Mouse (Mus musculus): Measurements from ENCODE around the gene Dcaf15. TPM values are rescaled to one million over a fixed set of nuclear protein-coding genes. Genes with fewer than 3 reads are reported as not detected.

Dcaf15 gene
- polyA plus RNA-seq, 1 experiment from 2014 or later = 3.2 TPM

- Histone ChIP-seq H3K27me3 (no peaks in the 10 kb centered on the region), H3K4me3 (replicated peaks) (no peak overlapping the region), H3K36me3 (replicated peaks) (peaks cover 36% of the 10 kb centered on the region), H3K4me1 (replicated peaks) (peaks cover 34% of the 10 kb centered on the region), H3K27ac (replicated peaks) (no peak overlapping the region), H3K9me3 (replicated peaks) (no peaks in the 10 kb centered on the region), H3K4me2 (no peak overlapping the region), H3K9ac (no peak overlapping the region)
- WGBS (ENCODE audit: insufficient replicate concordance) = 85% methylated on average over 25 of the region's 25 CpGs
- no peak for ATAC-seq (ENCODE audit: insufficient read depth)
Measured at GRCm38 (mm10) chr8:84101476-84102270, 2.9 kb downstream of the Dcaf15 start.

GRCm38 (mm10) chr8:84098376-84098775 is 6.2 kb downstream of the Dcaf15 start:
- Histone ChIP-seq H3K4me1 (replicated peaks) (peaks cover 13% of the 10 kb centered on the region), H3K27ac (replicated peaks) (no peak overlapping the region), H3K9me3 (replicated peaks) (no peaks in the 10 kb centered on the region), H3K4me3 (replicated peaks) (no peak overlapping the region), H3K36me3 (replicated peaks) (peaks cover 66% of the 10 kb centered on the region), H3K9ac (no peak overlapping the region), H3K27me3 (no peaks in the 10 kb centered on the region), H3K4me2 (no peak overlapping the region)
- 84% methylated on average over 7 of the region's 7 CpGs for WGBS (ENCODE audit: insufficient replicate concordance)
- ATAC-seq (ENCODE audit: insufficient read depth) = no peak

- H3K4me2 ChIP-seq = no peak overlapping the region
- no peak overlapping the region for H3K27ac ChIP-seq (replicated peaks)
- H3K27me3 ChIP-seq = no peaks in the 10 kb centered on the region
- H3K4me1 ChIP-seq (replicated peaks) = no peaks in the 10 kb centered on the region
- WGBS (ENCODE audit: insufficient replicate concordance) = 71% methylated on average over 8 of the region's 8 CpGs
- no peaks in the 10 kb centered on the region for H3K9me3 ChIP-seq (replicated peaks)
- no peak overlapping the region for H3K4me3 ChIP-seq (replicated peaks)
- no peak overlapping the region for H3K9ac ChIP-seq
- H3K36me3 ChIP-seq (replicated peaks) = peaks cover 69% of the 10 kb centered on the region
- no peak for ATAC-seq (ENCODE audit: insufficient read depth)
Measured at GRCm38 (mm10) chr8:84096061-84096460, 8.5 kb downstream of the Dcaf15 start.

GRCm38 (mm10) chr8:84090585-84090984 is 14.0 kb downstream of the Dcaf15 start:
- H3K4me2 ChIP-seq = no peak overlapping the region
- H3K9me3 ChIP-seq (replicated peaks) = no peaks in the 10 kb centered on the region
- H3K9ac ChIP-seq = no peak overlapping the region
- H3K4me3 ChIP-seq (replicated peaks) = no peak overlapping the region
- no peaks in the 10 kb centered on the region for H3K4me1 ChIP-seq (replicated peaks)
- no peaks in the 10 kb centered on the region for H3K27me3 ChIP-seq
- no peak overlapping the region for H3K27ac ChIP-seq (replicated peaks)
- no peak for ATAC-seq (ENCODE audit: insufficient read depth)
- 81% methylated on average over 8 of the region's 8 CpGs for WGBS (ENCODE audit: insufficient replicate concordance)
- peaks cover 67% of the 10 kb centered on the region for H3K36me3 ChIP-seq (replicated peaks)

GRCm38 (mm10) chr8:84089277-84089676 is 15.3 kb downstream of the Dcaf15 start:
- H3K27ac ChIP-seq (replicated peaks) = no peak overlapping the region
- H3K9me3 ChIP-seq (replicated peaks) = no peaks in the 10 kb centered on the region
- peaks cover 56% of the 10 kb centered on the region for H3K36me3 ChIP-seq (replicated peaks)
- WGBS (ENCODE audit: insufficient replicate concordance) = 73% methylated on average over 9 of the region's 9 CpGs
- H3K4me3 ChIP-seq (replicated peaks) = no peak overlapping the region
- H3K4me1 ChIP-seq (replicated peaks) = no peaks in the 10 kb centered on the region
- no peak overlapping the region for H3K9ac ChIP-seq
- no peak overlapping the region for H3K4me2 ChIP-seq
- no peak for ATAC-seq (ENCODE audit: insufficient read depth)
- H3K27me3 ChIP-seq = no peaks in the 10 kb centered on the region

- Histone ChIP-seq H3K27me3 (no peaks in the 10 kb centered on the region), H3K36me3 (replicated peaks) (peaks cover 55% of the 10 kb centered on the region), H3K9ac (no peak overlapping the region), H3K4me2 (no peak overlapping the region), H3K27ac (replicated peaks) (no peak overlapping the region), H3K4me1 (replicated peaks) (no peaks in the 10 kb centered on the region), H3K4me3 (replicated peaks) (no peak overlapping the region), H3K9me3 (replicated peaks) (no peaks in the 10 kb centered on the region)
- ATAC-seq (ENCODE audit: insufficient read depth) = no peak
- WGBS (ENCODE audit: insufficient replicate concordance) = 84% methylated on average over 14 of the region's 14 CpGs
Measured at GRCm38 (mm10) chr8:84087821-84088220, 16.7 kb downstream of the Dcaf15 start.

- Histone ChIP-seq H3K4me3 (replicated peaks) (no peak overlapping the region), H3K4me1 (replicated peaks) (peaks cover 6% of the 10 kb centered on the region; the same call in 1 of the 2 replicates), H3K9ac (no peak overlapping the region), H3K36me3 (replicated peaks) (peaks cover 55% of the 10 kb centered on the region), H3K9me3 (replicated peaks) (no peaks in the 10 kb centered on the region), H3K27me3 (no peaks in the 10 kb centered on the region), H3K27ac (replicated peaks) (no peak overlapping the region), H3K4me2 (no peak overlapping the region)
- 88% methylated on average over 7 of the region's 7 CpGs for WGBS (ENCODE audit: insufficient replicate concordance)
- no peak for ATAC-seq (ENCODE audit: insufficient read depth)
Measured at GRCm38 (mm10) chr8:84087156-84087555, 17.4 kb downstream of the Dcaf15 start.

GRCm38 (mm10) chr8:84084341-84085115 is 20.0 kb downstream of the Dcaf15 start:
- no peak for ATAC-seq (ENCODE audit: insufficient read depth)
- Histone ChIP-seq H3K9me3 (replicated peaks) (no peaks in the 10 kb centered on the region), H3K4me1 (replicated peaks) (peaks cover 9% of the 10 kb centered on the region; the same call in 1 of the 2 replicates), H3K9ac (no peak overlapping the region), H3K4me2 (no peak overlapping the region), H3K4me3 (replicated peaks) (no peak overlapping the region), H3K27ac (replicated peaks) (no peak overlapping the region), H3K36me3 (replicated peaks) (peaks cover 67% of the 10 kb centered on the region), H3K27me3 (no peaks in the 10 kb centered on the region)
- 81% methylated on average over 42 of the region's 42 CpGs for WGBS (ENCODE audit: insufficient replicate concordance)

- Histone ChIP-seq H3K9me3 (replicated peaks) (no peaks in the 10 kb centered on the region), H3K27me3 (no peaks in the 10 kb centered on the region), H3K4me1 (replicated peaks) (peaks cover 9% of the 10 kb centered on the region; the same call in 1 of the 2 replicates), H3K36me3 (replicated peaks) (peaks cover 60% of the 10 kb centered on the region), H3K4me2 (no peak overlapping the region), H3K27ac (replicated peaks) (no peak overlapping the region), H3K9ac (no peak overlapping the region), H3K4me3 (replicated peaks) (no peak overlapping the region)
- peak; percentile 66 for ATAC-seq (ENCODE audit: insufficient read depth)
- 62% methylated on average over 8 of the region's 8 CpGs for WGBS (ENCODE audit: insufficient replicate concordance)
Measured at GRCm38 (mm10) chr8:84083829-84084241, 20.7 kb downstream of the Dcaf15 start.

GRCm38 (mm10) chr8:84079206-84079605 is 25.4 kb downstream of the Dcaf15 start:
- Histone ChIP-seq H3K27ac (replicated peaks) (no peak overlapping the region), H3K4me2 (no peak overlapping the region), H3K9ac (no peak overlapping the region), H3K27me3 (no peaks in the 10 kb centered on the region), H3K4me3 (replicated peaks) (no peak overlapping the region), H3K36me3 (replicated peaks) (peaks cover 43% of the 10 kb centered on the region), H3K4me1 (replicated peaks) (peaks cover 13% of the 10 kb centered on the region; the same call in 1 of the 2 replicates), H3K9me3 (replicated peaks) (no peaks in the 10 kb centered on the region)
- no peak for ATAC-seq (ENCODE audit: insufficient read depth)
- 63% methylated on average over 5 of the region's 5 CpGs for WGBS (ENCODE audit: insufficient replicate concordance)

- Histone ChIP-seq H3K27ac (replicated peaks) (no peak overlapping the region), H3K9me3 (replicated peaks) (no peaks in the 10 kb centered on the region), H3K4me2 (no peak overlapping the region), H3K9ac (no peak overlapping the region), H3K4me3 (replicated peaks) (no peak overlapping the region), H3K27me3 (no peaks in the 10 kb centered on the region), H3K36me3 (replicated peaks) (peaks cover 20% of the 10 kb centered on the region), H3K4me1 (replicated peaks) (0 out of 2 replicates have a peak, but pooled peaks cover 7% of the 10 kb centered on the region)
- no peak for ATAC-seq (ENCODE audit: insufficient read depth)
- 85% methylated on average over 3 of the region's 3 CpGs for WGBS (ENCODE audit: insufficient replicate concordance)
Measured at GRCm38 (mm10) chr8:84076849-84077248, 27.7 kb downstream of the Dcaf15 start.

Measured in liver, embryonic 15.5 days (tissue).